Mouse (Mus musculus) mature B cell (primary cell): ENCODE measurements at regions not wholly inside any gene's neighbourhood (a gene's known extent, or its start where the extent isn't known, plus 50 kb on each side); places are given as distances from the start of the nearest gene placed in this dataset.

ENCODE experiments used
- in situ Hi-C: fragments of 300-500 bp; cut with MboI; formaldehyde crosslinking; loops from 2 replicates; pipeline ENCODE4 v1.14.3; 2019

GRCm38 (mm10) chr12:25190360-25190759, 93.4 kb upstream of the Id2 start:
- in situ Hi-C loops = no loop called here

GRCm38 (mm10) chr12:25189174-25189761, 92.3 kb upstream of the Id2 start:
- in situ Hi-C loops = no loop called here

GRCm38 (mm10) chr12:25188556-25188955, 91.6 kb upstream of the Id2 start:
- in situ Hi-C loops = no loop called here

- in situ Hi-C loops = no loop called here
These were observed 90.3 kb upstream of the Id2 start for GRCm38 (mm10) chr12:25187216-25187615.

- in situ Hi-C loops = no loop called here
These were observed 85.7 kb upstream of the Id2 start for GRCm38 (mm10) chr12:25182680-25183079.

GRCm38 (mm10) chr12:25181317-25181716, 84.4 kb upstream of the Id2 start:
- in situ Hi-C loops = no loop called here

GRCm38 (mm10) chr12:25180861-25181260, 83.9 kb upstream of the Id2 start:
- in situ Hi-C loops = no loop called here

- in situ Hi-C loops = no loop called here
These were observed 83.3 kb upstream of the Id2 start for GRCm38 (mm10) chr12:25180289-25180688.

GRCm38 (mm10) chr12:25178491-25179115, 81.7 kb upstream of the Id2 start:
- in situ Hi-C loops = no loop called here

GRCm38 (mm10) chr12:25177827-25178226, 80.9 kb upstream of the Id2 start:
- in situ Hi-C loops = no loop called here

GRCm38 (mm10) chr12:25176565-25176964, 79.6 kb upstream of the Id2 start:
- in situ Hi-C loops = no loop called here

- in situ Hi-C loops = no loop called here
These were observed 76.1 kb upstream of the Id2 start for GRCm38 (mm10) chr12:25173064-25173463.

- in situ Hi-C loops = no loop called here
These were observed 75.5 kb upstream of the Id2 start for GRCm38 (mm10) chr12:25172450-25172849.

GRCm38 (mm10) chr12:25169611-25170010, 72.7 kb upstream of the Id2 start:
- in situ Hi-C loops = no loop called here

GRCm38 (mm10) chr12:25168213-25168545, 71.2 kb upstream of the Id2 start:
- in situ Hi-C loops = no loop called here

- in situ Hi-C loops = no loop called here
These were observed 70.7 kb upstream of the Id2 start for GRCm38 (mm10) chr12:25167504-25168212.

GRCm38 (mm10) chr12:25166525-25166924, 69.6 kb upstream of the Id2 start:
- in situ Hi-C loops = no loop called here

GRCm38 (mm10) chr12:25165650-25166049, 68.7 kb upstream of the Id2 start:
- in situ Hi-C loops = no loop called here

- in situ Hi-C loops = no loop called here
These were observed 67.8 kb upstream of the Id2 start for GRCm38 (mm10) chr12:25164724-25165123.

GRCm38 (mm10) chr12:25163541-25163940, 66.6 kb upstream of the Id2 start:
- in situ Hi-C loops = no loop called here

- in situ Hi-C loops = no loop called here
These were observed 65.9 kb upstream of the Id2 start for GRCm38 (mm10) chr12:25162843-25163242.

- in situ Hi-C loops = no loop called here
These were observed 65.0 kb upstream of the Id2 start for GRCm38 (mm10) chr12:25161939-25162338.
